Mouse (Mus musculus): Measurements from ENCODE around the gene H2-T23. TPM values are rescaled to one million over a fixed set of nuclear protein-coding genes. Genes with fewer than 3 reads are reported as not detected.
"Not testable (repeated sequence)": the region's sequence is repeated elsewhere in the genome, so short reads cannot be mapped to it uniquely, and the experiment has no call there.

Gene H2-T23
- total and polyA plus RNA-seq, 2 experiments from 2014 or later: 7.3 to 9.2 TPM

DNA sequence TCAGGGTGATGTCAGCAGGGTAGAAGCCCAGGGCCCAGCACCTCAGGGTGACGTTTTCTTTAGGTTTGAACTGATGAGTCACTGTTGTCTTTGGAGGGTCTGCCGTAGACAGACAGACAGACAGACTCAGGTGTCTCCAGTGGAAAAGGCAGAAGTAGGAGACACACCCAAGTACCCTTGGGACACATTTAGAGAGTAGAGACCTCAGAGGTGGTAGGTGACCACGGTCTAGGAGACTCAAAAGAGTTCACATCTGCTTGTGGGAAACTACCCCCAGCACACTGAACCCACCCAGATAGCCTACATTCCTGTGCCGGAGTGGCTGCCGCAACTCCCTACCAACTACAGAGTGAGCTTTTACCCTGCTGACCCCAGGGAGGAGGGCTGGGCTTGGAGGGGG lies 17.7 kb downstream of the H2-T23 start:
- H3K9ac ChIP-seq (replicated peaks; ENCODE audit: low read length, poor library complexity, severe bottlenecking): no peak overlapping the region
- ATAC-seq (ENCODE audit: low FRiP score) (no peak), DNase-seq (ENCODE audit: low spot score) (no peak)
- H3K9me3 ChIP-seq (ENCODE audit: low read length): no peaks in the 10 kb centered on the region
- H3K4me2 ChIP-seq (ENCODE audit: low read depth, low read length, poor library complexity, severe bottlenecking): no peak overlapping the region
- H3K27me3 ChIP-seq (ENCODE audit: insufficient read depth, low read length): no peaks in the 10 kb centered on the region
- no peak for TF ChIP-seq CTCF (IDR thresholded peaks at IDR 0.05)
- H3K4me1 ChIP-seq (ENCODE audit: insufficient read depth, low read length): no peaks in the 10 kb centered on the region
- peaks cover 14% of the 10 kb centered on the region for H3K36me3 ChIP-seq (ENCODE audit: insufficient read depth, low read length)
- WGBS: 95% methylated on average over 5 of the region's 5 CpGs
- H3K27ac ChIP-seq (ENCODE audit: low read depth, low read length): no peak overlapping the region
- no peak overlapping the region for H3K4me3 ChIP-seq (ENCODE audit: low read depth, low read length)

DNA sequence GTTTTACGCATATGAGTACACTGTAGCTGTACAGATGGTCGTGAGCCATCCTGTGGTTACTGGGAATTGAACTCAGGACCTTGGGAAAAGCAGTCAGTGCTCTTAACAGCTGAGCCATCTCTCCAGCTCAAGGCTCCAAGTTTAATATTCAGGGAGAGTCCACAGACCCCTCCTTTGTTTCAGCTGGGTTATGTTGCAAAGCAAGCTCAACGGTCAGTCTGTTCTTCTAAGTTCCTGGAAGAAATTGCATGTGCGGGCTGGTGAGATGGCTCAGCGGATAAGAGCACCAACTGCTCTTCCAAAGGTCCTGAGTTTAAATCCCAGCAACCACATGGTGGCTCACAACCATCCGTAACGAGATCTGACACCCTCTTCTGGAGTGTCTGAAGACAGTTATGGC lies 28.2 kb downstream of the H2-T23 start:
- H3K9me3 ChIP-seq (ENCODE audit: low read length); H3K9ac ChIP-seq (replicated peaks; ENCODE audit: low read length, poor library complexity, severe bottlenecking); H3K4me2 ChIP-seq (ENCODE audit: low read depth, low read length, poor library complexity, severe bottlenecking); ATAC-seq (ENCODE audit: low FRiP score); H3K36me3 ChIP-seq (ENCODE audit: insufficient read depth, low read length); H3K27ac ChIP-seq (ENCODE audit: low read depth, low read length); DNase-seq (ENCODE audit: low spot score); H3K4me1 ChIP-seq (ENCODE audit: insufficient read depth, low read length); H3K4me3 ChIP-seq (ENCODE audit: low read depth, low read length); H3K27me3 ChIP-seq (ENCODE audit: insufficient read depth, low read length): not testable (repeated sequence)
- WGBS: 91% methylated on average over 7 of the region's 7 CpGs

DNA sequence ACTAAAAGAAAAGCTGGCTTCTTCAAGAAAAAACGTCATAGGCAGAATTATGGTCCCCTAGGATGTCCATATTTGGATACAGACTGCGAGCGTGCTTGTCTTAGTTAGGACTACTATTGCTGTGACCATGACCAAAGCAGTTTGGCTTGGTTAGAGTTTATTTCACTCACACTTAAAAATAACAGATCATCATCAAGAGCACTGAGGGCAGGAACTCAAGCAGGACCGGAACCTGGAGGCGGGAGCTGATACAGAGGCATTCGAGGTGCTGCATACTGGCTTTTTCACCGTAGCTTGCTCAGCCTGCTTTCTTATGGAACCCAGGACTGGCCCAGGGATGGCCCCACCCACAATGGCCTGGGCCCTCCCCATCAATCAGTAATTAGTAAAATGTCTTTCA lies 29.3 kb downstream of the H2-T23 start:
- H3K27ac ChIP-seq (ENCODE audit: low read depth, low read length): no peak overlapping the region
- H3K36me3 ChIP-seq (ENCODE audit: insufficient read depth, low read length): no peaks in the 10 kb centered on the region
- H3K9ac ChIP-seq (replicated peaks; ENCODE audit: low read length, poor library complexity, severe bottlenecking): no peak overlapping the region
- ATAC-seq (ENCODE audit: low FRiP score): no peak
- no peak for TF ChIP-seq CTCF (IDR thresholded peaks at IDR 0.05)
- H3K4me1 ChIP-seq (ENCODE audit: insufficient read depth, low read length): no peaks in the 10 kb centered on the region
- DNase-seq (ENCODE audit: low spot score): no peak
- no peak overlapping the region for H3K4me3 ChIP-seq (ENCODE audit: low read depth, low read length)
- H3K27me3 ChIP-seq (ENCODE audit: insufficient read depth, low read length): no peaks in the 10 kb centered on the region
- WGBS: 94% methylated on average over 7 of the region's 7 CpGs
- H3K4me2 ChIP-seq (ENCODE audit: low read depth, low read length, poor library complexity, severe bottlenecking): no peak overlapping the region
- H3K9me3 ChIP-seq (ENCODE audit: low read length): no peaks in the 10 kb centered on the region

DNA sequence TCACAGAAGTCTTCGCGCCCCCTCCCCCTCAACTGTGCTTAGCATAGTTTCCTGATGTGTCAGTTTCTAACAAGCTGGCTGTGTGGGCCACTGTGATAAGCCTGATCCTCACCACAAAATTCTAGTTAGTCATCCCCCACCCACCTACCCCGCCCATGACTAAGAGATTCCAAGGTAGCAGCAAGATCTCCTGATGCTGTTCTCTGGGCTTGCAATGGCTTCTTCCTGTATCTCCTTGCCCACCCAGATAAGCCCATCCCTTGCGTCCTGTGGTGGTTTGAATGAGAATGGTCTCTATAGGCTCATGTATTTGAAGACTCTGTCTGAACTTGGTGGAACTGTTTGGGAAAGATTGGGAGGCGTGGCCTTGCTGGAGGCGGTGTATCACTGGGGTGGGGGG lies 30.7 kb downstream of the H2-T23 start:
- no peak for TF ChIP-seq CTCF (IDR thresholded peaks at IDR 0.05)
- H3K27ac ChIP-seq (ENCODE audit: low read depth, low read length): no peak overlapping the region
- no peak overlapping the region for H3K4me3 ChIP-seq (ENCODE audit: low read depth, low read length)
- DNase-seq (ENCODE audit: low spot score) (no peak), ATAC-seq (ENCODE audit: low FRiP score) (no peak)
- no peak overlapping the region for H3K4me2 ChIP-seq (ENCODE audit: low read depth, low read length, poor library complexity, severe bottlenecking)
- H3K36me3 ChIP-seq (ENCODE audit: insufficient read depth, low read length): no peaks in the 10 kb centered on the region
- no peak overlapping the region for H3K9ac ChIP-seq (replicated peaks; ENCODE audit: low read length, poor library complexity, severe bottlenecking)
- 97% methylated on average over 6 of the region's 6 CpGs for WGBS
- H3K9me3 ChIP-seq (ENCODE audit: low read length): no peaks in the 10 kb centered on the region
- no peaks in the 10 kb centered on the region for H3K4me1 ChIP-seq (ENCODE audit: insufficient read depth, low read length)
- no peaks in the 10 kb centered on the region for H3K27me3 ChIP-seq (ENCODE audit: insufficient read depth, low read length)

DNA sequence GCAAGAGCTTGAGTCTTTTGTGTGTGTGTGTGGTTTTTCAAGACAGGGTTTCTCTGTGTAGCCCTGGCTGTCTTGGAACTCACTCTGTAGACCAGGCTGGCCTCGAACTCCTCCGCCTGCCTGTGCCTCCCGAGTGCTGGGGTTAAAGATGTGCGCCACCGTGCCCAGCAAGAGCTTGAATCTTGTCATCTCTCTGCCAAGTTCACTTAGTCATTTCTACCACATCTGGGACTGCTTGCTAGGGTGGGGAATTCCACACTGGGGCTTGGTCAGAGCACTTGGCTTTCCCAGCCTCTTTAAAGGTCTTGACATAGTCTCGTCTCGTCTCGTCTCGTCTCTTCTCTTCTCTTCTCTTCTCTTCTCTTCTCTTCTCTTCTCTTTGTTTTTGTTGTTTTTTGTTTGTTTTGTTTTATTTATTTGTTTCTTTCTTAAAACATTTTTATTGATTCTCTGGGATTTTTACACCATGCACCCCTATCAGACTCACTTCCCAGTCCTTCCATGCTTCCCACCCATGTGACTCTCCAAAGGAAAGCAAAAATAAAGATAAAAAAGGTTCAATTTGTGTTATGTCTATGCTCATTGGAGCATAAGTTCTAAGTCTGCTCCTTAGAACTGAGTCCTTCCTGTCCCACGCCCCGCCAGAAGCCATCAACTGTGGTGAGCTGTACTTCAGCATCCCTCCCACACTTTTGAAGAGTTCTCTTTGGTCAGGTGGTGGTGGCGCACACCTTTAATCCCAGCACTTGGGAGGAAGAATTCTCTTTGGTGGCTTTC lies 31.3 kb downstream of the H2-T23 start:
- H3K9ac ChIP-seq (replicated peaks; ENCODE audit: low read length, poor library complexity, severe bottlenecking): no peak overlapping the region
- H3K9me3 ChIP-seq (ENCODE audit: low read length): no peaks in the 10 kb centered on the region
- no peak overlapping the region for H3K4me2 ChIP-seq (ENCODE audit: low read depth, low read length, poor library complexity, severe bottlenecking)
- H3K4me1 ChIP-seq (ENCODE audit: insufficient read depth, low read length): no peaks in the 10 kb centered on the region
- no peak overlapping the region for H3K27ac ChIP-seq (ENCODE audit: low read depth, low read length)
- ATAC-seq (ENCODE audit: low FRiP score): no peak
- H3K4me3 ChIP-seq (ENCODE audit: low read depth, low read length): no peak overlapping the region
- no peak for DNase-seq (ENCODE audit: low spot score)
- no peaks in the 10 kb centered on the region for H3K27me3 ChIP-seq (ENCODE audit: insufficient read depth, low read length)
- WGBS: 95% methylated on average over 12 of the region's 12 CpGs
- no peak for TF ChIP-seq CTCF (IDR thresholded peaks at IDR 0.05)
- H3K36me3 ChIP-seq (ENCODE audit: insufficient read depth, low read length): no peaks in the 10 kb centered on the region

DNA sequence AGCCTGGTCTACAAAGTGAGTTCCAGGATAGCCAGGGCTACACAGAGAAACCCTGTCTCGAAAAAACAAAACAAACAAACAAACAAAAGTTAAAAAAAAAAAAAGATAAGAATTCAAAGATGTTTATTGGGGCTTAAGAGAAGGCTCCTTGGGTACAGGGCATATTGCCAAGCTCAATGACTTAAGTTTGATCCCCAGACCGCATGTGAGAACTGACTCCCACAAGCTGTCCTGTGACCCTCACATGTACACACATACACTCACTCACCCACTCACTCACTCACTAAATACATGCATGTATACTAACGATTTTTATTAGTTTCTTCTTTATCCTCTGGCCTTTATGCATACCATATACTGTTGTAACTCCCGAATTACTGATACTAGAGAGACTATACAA lies 32.3 kb downstream of the H2-T23 start:
- DNase-seq (ENCODE audit: low spot score) (no peak), ATAC-seq (ENCODE audit: low FRiP score) (no peak)
- 88% methylated on average over 4 of the region's 4 CpGs for WGBS
- Histone ChIP-seq H3K9me3 (ENCODE audit: low read length) (no peaks in the 10 kb centered on the region), H3K4me2 (ENCODE audit: low read depth, low read length, poor library complexity, severe bottlenecking) (no peak overlapping the region), H3K9ac (replicated peaks; ENCODE audit: low read length, poor library complexity, severe bottlenecking) (no peak overlapping the region), H3K36me3 (ENCODE audit: insufficient read depth, low read length) (no peaks in the 10 kb centered on the region), H3K4me3 (ENCODE audit: low read depth, low read length) (no peak overlapping the region), H3K27me3 (ENCODE audit: insufficient read depth, low read length) (no peaks in the 10 kb centered on the region), H3K4me1 (ENCODE audit: insufficient read depth, low read length) (no peaks in the 10 kb centered on the region; the same call in 1 of the 2 replicates), H3K27ac (ENCODE audit: low read depth, low read length) (no peak overlapping the region)
- no peak for TF ChIP-seq CTCF (IDR thresholded peaks at IDR 0.05)

All from midbrain, postnatal 0 days (tissue).